In genomic region chr17:21708401-21708800, GRCm38 (mm10) we compare ENCODE assay signal across 8 mouse cellular contexts. TPM values are rescaled to one million over a fixed set of nuclear protein-coding genes. Genes with fewer than 3 reads are reported as not detected.
DNase-seq lines count a peak whose midpoint lies in the region; ATAC-seq and TF ChIP-seq lines count a peak whose summit lies in the region.

No protein-coding gene starts in this region.

- peak overlapping the region; percentile 63 for H3K4me3 ChIP-seq in kidney, embryonic 16.5 days (ENCODE audit: low read length)
- no peak overlapping the region for H3K4me3 ChIP-seq in kidney, adult 2 months (ENCODE audit: insufficient read depth, low read depth, low read length)
- peak overlapping the region; percentile 71 for H3K4me3 ChIP-seq in embryonic facial prominence, embryonic 15.5 days (replicated peaks)
- peak overlapping the region; percentile 71 for H3K4me3 ChIP-seq in limb, embryonic 13.5 days
- peak overlapping the region; percentile 66 for H3K4me3 ChIP-seq in neural tube, embryonic 13.5 days

- DNase-seq in kidney, adult 2 months = no peak
- DNase-seq in testis, postnatal 10 days (ENCODE audit: low spot score) = no peak
- DNase-seq in ovary, postnatal 10 days (ENCODE audit: low spot score) = no peak
- DNase-seq in layer of hippocampus, postnatal 25 days (ENCODE audit: extremely low spot score in 1 of 2, low spot score in 1 of 2) = no peak

- no peak for TF ChIP-seq CTCF in kidney, adult 2 months (conservative IDR thresholded peaks at IDR 0.05; ENCODE audit: insufficient read depth, insufficient read length, low read depth, low read length)

- no peaks in the 10 kb centered on the region for H3K9me3 ChIP-seq in kidney, embryonic 16.5 days (ENCODE audit: low read length)
- no peaks in the 10 kb centered on the region for H3K9me3 ChIP-seq in embryonic facial prominence, embryonic 15.5 days (replicated peaks)
- no peaks in the 10 kb centered on the region for H3K9me3 ChIP-seq in limb, embryonic 13.5 days
- H3K9me3 ChIP-seq in neural tube, embryonic 13.5 days = no peaks in the 10 kb centered on the region

- no peak for TF ChIP-seq POLR2A in kidney, adult 2 months (IDR thresholded peaks at IDR 0.05; ENCODE audit: low read depth, low read length)

- H3K27ac ChIP-seq in kidney, embryonic 16.5 days (ENCODE audit: low read length) = peak overlapping the region; percentile 34; the same call in 1 of the 2 replicates
- H3K27ac ChIP-seq in kidney, adult 2 months (ENCODE audit: insufficient read depth, low read depth, low read length) = no peak overlapping the region
- no peak overlapping the region for H3K27ac ChIP-seq in embryonic facial prominence, embryonic 15.5 days (replicated peaks)
- H3K27ac ChIP-seq in limb, embryonic 13.5 days = no peak overlapping the region
- H3K27ac ChIP-seq in neural tube, embryonic 13.5 days (replicated peaks) = no peak overlapping the region

- H3K4me2 ChIP-seq in kidney, embryonic 16.5 days (replicated peaks; ENCODE audit: low read depth, low read length) = peak overlapping the region; percentile 56
- peak overlapping the region; percentile 53 for H3K4me2 ChIP-seq in embryonic facial prominence, embryonic 15.5 days (replicated peaks)
- peak overlapping the region; percentile 73 for H3K4me2 ChIP-seq in limb, embryonic 13.5 days (replicated peaks)
- H3K4me2 ChIP-seq in neural tube, embryonic 13.5 days = peak overlapping the region; percentile 64

- no peak for ATAC-seq in kidney, embryonic 16.5 days (ENCODE audit: low FRiP score, low TSS enrichment)
- ATAC-seq in embryonic facial prominence, embryonic 15.5 days (ENCODE audit: insufficient number of reproducible peaks, low FRiP score, low TSS enrichment, low read depth) = no peak
- no peak for ATAC-seq in limb, embryonic 13.5 days (ENCODE audit: low FRiP score, low read depth)
- ATAC-seq in neural tube, embryonic 13.5 days (ENCODE audit: low read depth) = no peak

- no peaks in the 10 kb centered on the region for H3K27me3 ChIP-seq in kidney, embryonic 16.5 days (ENCODE audit: insufficient read depth, low read length)
- no peaks in the 10 kb centered on the region for H3K27me3 ChIP-seq in kidney, adult 2 months (replicated peaks; ENCODE audit: control insufficient read depth, insufficient read depth, low read length)
- H3K27me3 ChIP-seq in embryonic facial prominence, embryonic 15.5 days = no peaks in the 10 kb centered on the region
- H3K27me3 ChIP-seq in limb, embryonic 13.5 days = no peaks in the 10 kb centered on the region
- no peaks in the 10 kb centered on the region for H3K27me3 ChIP-seq in neural tube, embryonic 13.5 days

- 30% methylated on average over 2 of the region's 2 CpGs for WGBS in kidney, embryonic 16.5 days
- 15% methylated on average over 2 of the region's 2 CpGs for WGBS in kidney, adult 2 months
- WGBS in embryonic facial prominence, embryonic 15.5 days = 26% methylated on average over 2 of the region's 2 CpGs
- 51% methylated on average over 2 of the region's 2 CpGs for WGBS in limb, embryonic 13.5 days
- WGBS in neural tube, embryonic 13.5 days = 26% methylated on average over 2 of the region's 2 CpGs

- peak overlapping the region; percentile 74 for H3K9ac ChIP-seq in kidney, embryonic 16.5 days (replicated peaks; ENCODE audit: low read length)
- H3K9ac ChIP-seq in embryonic facial prominence, embryonic 15.5 days = 0 out of 2 replicates have a peak overlapping the region, but pooled peaks have one; percentile 18
- peak overlapping the region; percentile 64 for H3K9ac ChIP-seq in limb, embryonic 13.5 days
- H3K9ac ChIP-seq in neural tube, embryonic 13.5 days = peak overlapping the region; percentile 77

- peaks cover 9% of the 10 kb centered on the region; the same call in 1 of the 2 replicates for H3K4me1 ChIP-seq in kidney, embryonic 16.5 days (ENCODE audit: insufficient read depth, low read length)
- no peaks in the 10 kb centered on the region for H3K4me1 ChIP-seq in kidney, adult 2 months (ENCODE audit: control insufficient read depth, insufficient read depth, low read length)
- H3K4me1 ChIP-seq in embryonic facial prominence, embryonic 15.5 days = peaks cover 8% of the 10 kb centered on the region
- H3K4me1 ChIP-seq in limb, embryonic 13.5 days = peaks cover 10% of the 10 kb centered on the region
- peaks cover 18% of the 10 kb centered on the region for H3K4me1 ChIP-seq in neural tube, embryonic 13.5 days (replicated peaks)

- H3K36me3 ChIP-seq in kidney, embryonic 16.5 days (ENCODE audit: insufficient read depth, low read length) = peaks cover 9% of the 10 kb centered on the region; the same call in 1 of the 2 replicates
- peaks cover 1% of the 10 kb centered on the region; the same call in 1 of the 2 replicates for H3K36me3 ChIP-seq in kidney, adult 2 months (ENCODE audit: control insufficient read depth, insufficient read depth, low read length)
- H3K36me3 ChIP-seq in embryonic facial prominence, embryonic 15.5 days = peaks cover 13% of the 10 kb centered on the region; the same call in 1 of the 2 replicates
- H3K36me3 ChIP-seq in limb, embryonic 13.5 days = peaks cover 18% of the 10 kb centered on the region
- H3K36me3 ChIP-seq in neural tube, embryonic 13.5 days = peaks cover 21% of the 10 kb centered on the region

RNA-seq across cellular contexts. Expression of gene Zfp760, which starts 0.9 kb away (rescaled TPM):
- 13.1 and 15.3 TPM in 2 replicates for polyA plus RNA-seq in kidney, embryonic 16.5 days (2015; fragmentation: Nextera tagmentation; extraction: Ambion mirVana)
- 0.69 and 1.0 TPM in 2 replicates for polyA plus RNA-seq in kidney, adult 2 months (2012; rRNA removed)
- polyA plus RNA-seq in embryonic facial prominence, embryonic 15.5 days (2015; fragmentation: Nextera tagmentation; extraction: Ambion mirVana) = 10.4 and 10.7 TPM in 2 replicates
- polyA plus RNA-seq in limb, embryonic 13.5 days (2015; fragmentation: Nextera tagmentation; extraction: Ambion mirVana) = 16.1 and 17.4 TPM in 2 replicates
- polyA plus RNA-seq in neural tube, embryonic 13.5 days (2015; fragmentation: Nextera tagmentation; extraction: Ambion mirVana) = 12.1 and 13.4 TPM in 2 replicates
- 1 to 10 TPM; 7.1 to 7.8 TPM for total RNA-seq in layer of hippocampus, postnatal 25 days (2021)

RNA-seq across cellular contexts. Expression of gene Gm10226, which starts 16.7 kb away (rescaled TPM):
- 4.8 and 6.6 TPM in 2 replicates for polyA plus RNA-seq in kidney, embryonic 16.5 days (2015; fragmentation: Nextera tagmentation; extraction: Ambion mirVana)
- not detected in 2 replicates for polyA plus RNA-seq in kidney, adult 2 months (2012; rRNA removed)
- 4.4 and 6.3 TPM in 2 replicates for polyA plus RNA-seq in embryonic facial prominence, embryonic 15.5 days (2015; fragmentation: Nextera tagmentation; extraction: Ambion mirVana)
- polyA plus RNA-seq in limb, embryonic 13.5 days (2015; fragmentation: Nextera tagmentation; extraction: Ambion mirVana) = 7.6 and 8.0 TPM in 2 replicates
- 16.9 and 19.2 TPM in 2 replicates for polyA plus RNA-seq in neural tube, embryonic 13.5 days (2015; fragmentation: Nextera tagmentation; extraction: Ambion mirVana)
- 1 to 10 TPM; 6.5 to 10.0 TPM for total RNA-seq in layer of hippocampus, postnatal 25 days (2021)

RNA-seq across cellular contexts. Expression of gene Zfp229, which starts 22.2 kb away (rescaled TPM):
- 8.2 and 8.3 TPM in 2 replicates for polyA plus RNA-seq in kidney, embryonic 16.5 days (2015; fragmentation: Nextera tagmentation; extraction: Ambion mirVana)
- polyA plus RNA-seq in kidney, adult 2 months (2012; rRNA removed) = 1.9 TPM in 2 replicates
- polyA plus RNA-seq in embryonic facial prominence, embryonic 15.5 days (2015; fragmentation: Nextera tagmentation; extraction: Ambion mirVana) = 6.1 and 6.5 TPM in 2 replicates
- polyA plus RNA-seq in limb, embryonic 13.5 days (2015; fragmentation: Nextera tagmentation; extraction: Ambion mirVana) = 7.5 and 8.5 TPM in 2 replicates
- 10.8 and 12.2 TPM in 2 replicates for polyA plus RNA-seq in neural tube, embryonic 13.5 days (2015; fragmentation: Nextera tagmentation; extraction: Ambion mirVana)
- total RNA-seq in layer of hippocampus, postnatal 25 days (2021) = 1 to 10 TPM; 3.9 TPM

RNA-seq across cellular contexts. Expression of gene Zfp983, which starts 58.0 kb away (rescaled TPM):
- 4.4 and 4.6 TPM in 2 replicates for polyA plus RNA-seq in kidney, embryonic 16.5 days (2015; fragmentation: Nextera tagmentation; extraction: Ambion mirVana)
- polyA plus RNA-seq in kidney, adult 2 months (2012; rRNA removed) = 0.34 and 0.61 TPM in 2 replicates
- polyA plus RNA-seq in embryonic facial prominence, embryonic 15.5 days (2015; fragmentation: Nextera tagmentation; extraction: Ambion mirVana) = 5.4 and 5.6 TPM in 2 replicates
- 5.7 and 6.3 TPM in 2 replicates for polyA plus RNA-seq in limb, embryonic 13.5 days (2015; fragmentation: Nextera tagmentation; extraction: Ambion mirVana)
- 11.5 and 12.3 TPM in 2 replicates for polyA plus RNA-seq in neural tube, embryonic 13.5 days (2015; fragmentation: Nextera tagmentation; extraction: Ambion mirVana)
- 1 to 10 TPM; 8.9 to 9.8 TPM for total RNA-seq in layer of hippocampus, postnatal 25 days (2021)

Comparison
In these comparisons a context has a peak if more than half of its experiments do, and no peak if none do; other contexts are left out.
1. H3K9ac ChIP-seq: peak in every context shown above with its lines; median percentile 77 in neural tube, embryonic 13.5 days; 74 in kidney, embryonic 16.5 days; 64 in limb, embryonic 13.5 days; 18 in embryonic facial prominence, embryonic 15.5 days.